In genomic region chr8:10970496-10971456, GRCm38 (mm10) we compare ENCODE assay signal across 10 mouse cellular contexts. TPM values are rescaled to one million over a fixed set of nuclear protein-coding genes. Genes with fewer than 3 reads are reported as not detected.
DNase-seq lines count a peak whose midpoint lies in the region; ATAC-seq and TF ChIP-seq lines count a peak whose summit lies in the region.
"Had no signal": no experiment of that assay in that cellular context is flagged by ENCODE, and none has a peak within 500 bp of the region (broad histone marks: within the 10 kb centered on the region; RNA-seq: fewer than 3 reads in every experiment).

No protein-coding gene starts in this region.

- H3K9me3 ChIP-seq in embryonic facial prominence, embryonic 12.5 days: no peaks in the 10 kb centered on the region
- no peaks in the 10 kb centered on the region for H3K9me3 ChIP-seq in hindbrain, postnatal 0 days (ENCODE audit: low read length)
- H3K9me3 ChIP-seq in midbrain, postnatal 0 days (ENCODE audit: low read length): no peaks in the 10 kb centered on the region

- peak; percentile 60 for DNase-seq in kidney, adult 9 months
- DNase-seq in kidney, adult 8-10 months: no peak
- peak; percentile 37 for DNase-seq in hindbrain, postnatal 0 days (ENCODE audit: low spot score)
- peak; percentile 66 for DNase-seq in midbrain, postnatal 0 days (ENCODE audit: low spot score)
- DNase-seq in yolk sac, embryonic 10.5 days (ENCODE audit: low spot score): no peak
- no peak for DNase-seq in urinary bladder, adult 2 months (ENCODE audit: low spot score)
- DNase-seq in cerebellum, adult 11 months: no peak
- DNase-seq: liver, postnatal 0 days had no signal

- no peak overlapping the region for H3K4me3 ChIP-seq in embryonic facial prominence, embryonic 12.5 days
- no peak overlapping the region for H3K4me3 ChIP-seq in hindbrain, postnatal 0 days (ENCODE audit: low read length)
- H3K4me3 ChIP-seq in midbrain, postnatal 0 days (ENCODE audit: low read depth, low read length): no peak overlapping the region
- H3K4me3 ChIP-seq: myocyte had no signal

- H3K9ac ChIP-seq in embryonic facial prominence, embryonic 12.5 days: no peak overlapping the region
- H3K9ac ChIP-seq in hindbrain, postnatal 0 days (replicated peaks; ENCODE audit: low read length): no peak overlapping the region
- no peak overlapping the region for H3K9ac ChIP-seq in midbrain, postnatal 0 days (replicated peaks; ENCODE audit: low read length, poor library complexity, severe bottlenecking)
- H3K9ac ChIP-seq: liver, postnatal 0 days had no signal

- WGBS in embryonic facial prominence, embryonic 12.5 days: 68% methylated on average over 13 of the region's 13 CpGs
- whole genome bisulfite sequencing in hindbrain, postnatal 0 days: 58% methylated on average over 13 of the region's 13 CpGs
- 60% methylated on average over 13 of the region's 13 CpGs for WGBS in midbrain, postnatal 0 days

- no peak overlapping the region for H3K4me2 ChIP-seq in embryonic facial prominence, embryonic 12.5 days (replicated peaks)
- H3K4me2 ChIP-seq in hindbrain, postnatal 0 days (ENCODE audit: low read depth, low read length): no peak overlapping the region
- no peak overlapping the region for H3K4me2 ChIP-seq in midbrain, postnatal 0 days (ENCODE audit: low read depth, low read length, poor library complexity, severe bottlenecking)

- H3K27ac ChIP-seq in embryonic facial prominence, embryonic 12.5 days: peak overlapping the region; percentile 47; the same call in 1 of the 2 replicates
- H3K27ac ChIP-seq in hindbrain, postnatal 0 days: peak overlapping the region; percentile 17
- H3K27ac ChIP-seq in midbrain, postnatal 0 days (ENCODE audit: low read depth, low read length): no peak overlapping the region

- H3K36me3 ChIP-seq in embryonic facial prominence, embryonic 12.5 days: no peaks in the 10 kb centered on the region
- no peaks in the 10 kb centered on the region for H3K36me3 ChIP-seq in hindbrain, postnatal 0 days (ENCODE audit: insufficient read depth, low read length)
- H3K36me3 ChIP-seq in midbrain, postnatal 0 days (ENCODE audit: insufficient read depth, low read length): no peaks in the 10 kb centered on the region

- H3K4me1 ChIP-seq in embryonic facial prominence, embryonic 12.5 days: peaks cover 71% of the 10 kb centered on the region
- peaks cover 20% of the 10 kb centered on the region for H3K4me1 ChIP-seq in hindbrain, postnatal 0 days (ENCODE audit: insufficient read depth, low read length)
- H3K4me1 ChIP-seq in midbrain, postnatal 0 days (ENCODE audit: insufficient read depth, low read length): peaks cover 7% of the 10 kb centered on the region; the same call in 1 of the 2 replicates

- ATAC-seq in embryonic facial prominence, embryonic 12.5 days (ENCODE audit: insufficient number of reproducible peaks, insufficient read depth, low FRiP score, low TSS enrichment): no peak
- peak; percentile 58; the same call in 1 of the 2 replicates for ATAC-seq in hindbrain, postnatal 0 days
- ATAC-seq in midbrain, postnatal 0 days (ENCODE audit: low FRiP score): no peak
- ATAC-seq: liver, postnatal 0 days had no signal

- no peak for TF ChIP-seq CTCF in hindbrain, postnatal 0 days (IDR thresholded peaks at IDR 0.05; ENCODE audit: low read depth)
- no peak for TF ChIP-seq CTCF in midbrain, postnatal 0 days (IDR thresholded peaks at IDR 0.05)

- peaks cover 3% of the 10 kb centered on the region; the same call in 1 of the 2 replicates for H3K27me3 ChIP-seq in embryonic facial prominence, embryonic 12.5 days
- H3K27me3 ChIP-seq in hindbrain, postnatal 0 days (ENCODE audit: insufficient read depth, low read length): no peaks in the 10 kb centered on the region
- no peaks in the 10 kb centered on the region for H3K27me3 ChIP-seq in midbrain, postnatal 0 days (ENCODE audit: insufficient read depth, low read length)

RNA-seq across cellular contexts. Expression of gene Irs2, which starts 37.5 kb away (rescaled TPM):
- polyA plus RNA-seq in embryonic facial prominence, embryonic 12.5 days (2016; fragmentation: Nextera tagmentation; extraction: Ambion mirVana): 11.5 and 11.8 TPM in 2 replicates
- total RNA-seq in hindbrain, postnatal 0 days (2014; rRNA removed): 42.4 and 53.2 TPM in 2 replicates
- polyA plus RNA-seq in hindbrain, postnatal 0 days (2015; fragmentation: Nextera tagmentation; extraction: Ambion mirVana): 6.3 and 7.3 TPM in 2 replicates
- 37.3 and 40.4 TPM in 2 replicates for total RNA-seq in midbrain, postnatal 0 days (2014; rRNA removed)
- 4.8 and 5.6 TPM in 2 replicates for polyA plus RNA-seq in midbrain, postnatal 0 days (2015; fragmentation: Nextera tagmentation; extraction: Ambion mirVana)
- 8.5 and 13.4 TPM in 2 replicates for polyA plus RNA-seq in urinary bladder, adult 2 months (2012; rRNA removed)

Comparison
In these comparisons a context has a peak if more than half of its experiments do, and no peak if none do; other contexts are left out.
1. DNase-seq: peak in kidney, adult 9 months (single experiment), hindbrain, postnatal 0 days (single experiment) and midbrain, postnatal 0 days (single experiment); none in kidney, adult 8-10 months (0 of 2), yolk sac, embryonic 10.5 days (single experiment), urinary bladder, adult 2 months (single experiment) and cerebellum, adult 11 months (single experiment).